Mouse (Mus musculus) Muller cell, postnatal 12 days (primary cell): Measurements from ENCODE around the gene Arhgef2.
"Not testable (repeated sequence)": the region's sequence is repeated elsewhere in the genome, so short reads cannot be mapped to it uniquely, and the experiment has no call there.

Source experiments
- DNase-seq: peaks from one replicate; pipeline ENCODE4 v3.0.0-alpha.2; 2015; ENCODE audit errors: inconsistent ontology term

Gene Arhgef2

GRCm38 (mm10) chr3:88605666-88606065 is at the start of gene Arhgef2:
Gene Arhgef2 (plus strand): TSS chr3:88605966.
- DNase-seq: not testable (repeated sequence)

GRCm38 (mm10) chr3:88556616-88557015 is 49.1 kb upstream of the Arhgef2 start:
- DNase-seq: no peak

- DNase-seq: no peak
Observed at GRCm38 (mm10) chr3:88559596-88559995, 46.2 kb upstream of the Arhgef2 start.

- DNase-seq: peak; percentile 80
Observed at GRCm38 (mm10) chr3:88561989-88562388, 43.8 kb upstream of the Arhgef2 start.

- DNase-seq: peak; percentile 61
Observed at GRCm38 (mm10) chr3:88563442-88563841, 42.3 kb upstream of the Arhgef2 start.

- DNase-seq: peak; percentile 54
Observed at GRCm38 (mm10) chr3:88563966-88564365, 41.8 kb upstream of the Arhgef2 start.

GRCm38 (mm10) chr3:88566116-88566515 is 39.6 kb upstream of the Arhgef2 start:
- no peak for DNase-seq

- no peak for DNase-seq
Observed at GRCm38 (mm10) chr3:88566536-88567061, 39.2 kb upstream of the Arhgef2 start.

GRCm38 (mm10) chr3:88567892-88568291 is 37.9 kb upstream of the Arhgef2 start:
- DNase-seq: no peak

GRCm38 (mm10) chr3:88568615-88569014 is 37.2 kb upstream of the Arhgef2 start:
- no peak for DNase-seq

- no peak for DNase-seq
Observed at GRCm38 (mm10) chr3:88569093-88569492, 36.7 kb upstream of the Arhgef2 start.

GRCm38 (mm10) chr3:88569694-88570093 is 36.1 kb upstream of the Arhgef2 start:
- DNase-seq: no peak

- no peak for DNase-seq
Observed at GRCm38 (mm10) chr3:88570341-88570740, 35.4 kb upstream of the Arhgef2 start.

- no peak for DNase-seq
Observed at GRCm38 (mm10) chr3:88571856-88572255, 33.9 kb upstream of the Arhgef2 start.

- DNase-seq: no peak
Observed at GRCm38 (mm10) chr3:88572835-88573234, 32.9 kb upstream of the Arhgef2 start.

GRCm38 (mm10) chr3:88573810-88574209 is 32.0 kb upstream of the Arhgef2 start:
- DNase-seq: no peak

GRCm38 (mm10) chr3:88575540-88575939 is 30.2 kb upstream of the Arhgef2 start, which contains the start of gene Ssr2:
Gene Ssr2 (plus strand): TSS chr3:88575876.
- no peak for DNase-seq

- DNase-seq: not testable (repeated sequence)
Observed at GRCm38 (mm10) chr3:88577846-88578245, 27.9 kb upstream of the Arhgef2 start.

GRCm38 (mm10) chr3:88578498-88579424 is 27.0 kb upstream of the Arhgef2 start:
- no peak for DNase-seq

GRCm38 (mm10) chr3:88579454-88580117 is 26.2 kb upstream of the Arhgef2 start:
- peak; percentile 83 for DNase-seq

GRCm38 (mm10) chr3:88585769-88586168 is 20.0 kb upstream of the Arhgef2 start:
- no peak for DNase-seq

GRCm38 (mm10) chr3:88586640-88587039 is 19.1 kb upstream of the Arhgef2 start:
- no peak for DNase-seq
